Mouse (Mus musculus) forebrain, embryonic 16.5 days (tissue): Measurements from ENCODE around the gene Foxs1. TPM values are rescaled to one million over a fixed set of nuclear protein-coding genes. Genes with fewer than 3 reads are reported as not detected.
A peak's percentile ranks its signal among the peaks of the same experiment; 100 is the strongest.

Experiments
- ATAC-seq: fragments of 200-750 bp; cut with Nextera tagmentation; 2 replicates; pipeline ENCODE4 v1.8.0; 2017; ENCODE audit warnings: mild to moderate bottlenecking, moderate library complexity
- H3K27ac ChIP-seq: fragments of 300-500 bp; sonication (generic); 2 replicates; pipeline ENCODE4 v1.5.1; 2014; ENCODE audit warnings: low read length, control low read depth
- H3K27me3 ChIP-seq: fragments of 300-500 bp; sonication (generic); replicated peaks from 2 replicates; pipeline ENCODE4 v1.6.1; 2014; ENCODE audit warnings: low read length; ENCODE audit not compliant: control insufficient read depth, insufficient read depth
- H3K36me3 ChIP-seq: fragments of 300-500 bp; sonication (generic); 2 replicates; pipeline ENCODE4 v1.6.1; 2014; ENCODE audit not compliant: control insufficient read depth, insufficient read depth
- H3K4me1 ChIP-seq: fragments of 300-500 bp; sonication (generic); replicated peaks from 2 replicates; pipeline ENCODE4 v1.6.1; 2014; ENCODE audit warnings: low read length; ENCODE audit not compliant: control insufficient read depth, insufficient read depth
- H3K4me2 ChIP-seq: fragments of 300-500 bp; sonication (generic); 2 replicates; pipeline ENCODE4 v1.6.1; 2014; ENCODE audit warnings: mild to moderate bottlenecking, low read length, control low read depth
- H3K4me3 ChIP-seq: fragments of 300-500 bp; sonication (generic); replicated peaks from 2 replicates; pipeline ENCODE4 v1.5.1; 2014; ENCODE audit warnings: mild to moderate bottlenecking, low read length, control low read depth
- H3K9ac ChIP-seq: fragments of 300-500 bp; sonication (generic); replicated peaks from 2 replicates; pipeline ENCODE4 v1.6.1; 2014; ENCODE audit warnings: low read depth, low read length, control low read depth
- H3K9me3 ChIP-seq: fragments of 300-500 bp; sonication (generic); 2 replicates; pipeline ENCODE4 v1.6.1; 2016; ENCODE audit warnings: low read length; ENCODE audit not compliant: control insufficient read depth
- WGBS: fragments of 180-500 bp; shearing (Covaris S2); extraction: QIAGEN DNeasy Blood & Tissue Kit; methylation state at CpG from one replicate; pipeline ENCODE4 v1.1.7; 2014; 5-methylcytosine and 5-hydroxymethylcytosine counted together
- polyA plus RNA-seq: library from polyadenylated mRNA; unstranded; fragments of >200 nt; fragmentation: Nextera tagmentation; extraction: Ambion mirVana; gene quantifications from 2 replicates; pipeline ENCODE4 v1.2.1, GENCODE M21; 2015

The Foxs1 gene
- polyA plus RNA-seq, 1 experiment from 2014 or later: 3.7 TPM

DNA sequence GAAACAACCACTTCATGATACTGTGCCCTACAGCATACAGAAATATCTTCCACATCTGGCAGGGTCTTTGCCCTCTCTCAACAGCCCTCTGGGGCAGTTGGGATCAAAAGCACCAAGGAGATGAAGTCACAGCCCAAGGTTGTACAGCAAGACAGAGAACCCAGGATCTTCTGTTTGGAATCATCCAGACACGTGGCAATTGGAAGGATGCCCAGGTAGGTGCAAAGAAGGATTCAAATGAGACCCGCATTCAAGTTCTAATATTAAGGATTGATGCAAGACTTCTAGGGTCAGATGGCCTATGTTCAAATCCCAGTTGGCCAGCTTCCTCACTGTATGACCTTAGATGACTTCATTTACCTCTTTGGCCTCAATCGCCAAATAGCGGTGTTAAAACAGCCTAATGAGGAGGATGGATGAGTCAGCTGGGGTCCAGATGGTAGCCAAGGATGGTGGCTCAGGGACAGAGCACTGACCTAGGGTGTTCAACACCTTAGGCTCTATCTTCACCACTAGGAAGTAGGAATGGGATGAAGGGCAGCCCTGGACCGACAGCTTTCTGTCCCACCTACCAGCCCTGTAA, 15.5 kb upstream of the Foxs1 start:
- no peak overlapping the region for H3K9ac ChIP-seq
- peaks cover 24% of the 10 kb centered on the region for H3K27me3 ChIP-seq
- H3K4me1 ChIP-seq: peaks cover 19% of the 10 kb centered on the region
- no peak for ATAC-seq
- H3K4me2 ChIP-seq: no peak overlapping the region
- H3K27ac ChIP-seq: no peak overlapping the region
- no peak overlapping the region for H3K4me3 ChIP-seq
- WGBS: 84% methylated on average over 5 of the region's 5 CpGs
- no peaks in the 10 kb centered on the region for H3K36me3 ChIP-seq
- H3K9me3 ChIP-seq: no peaks in the 10 kb centered on the region

GRCm38 (mm10) chr2:152947098-152947497, 14.1 kb upstream of the Foxs1 start:
- peaks cover 33% of the 10 kb centered on the region for H3K27me3 ChIP-seq
- 49% methylated on average over 7 of the region's 7 CpGs for WGBS

DNA sequence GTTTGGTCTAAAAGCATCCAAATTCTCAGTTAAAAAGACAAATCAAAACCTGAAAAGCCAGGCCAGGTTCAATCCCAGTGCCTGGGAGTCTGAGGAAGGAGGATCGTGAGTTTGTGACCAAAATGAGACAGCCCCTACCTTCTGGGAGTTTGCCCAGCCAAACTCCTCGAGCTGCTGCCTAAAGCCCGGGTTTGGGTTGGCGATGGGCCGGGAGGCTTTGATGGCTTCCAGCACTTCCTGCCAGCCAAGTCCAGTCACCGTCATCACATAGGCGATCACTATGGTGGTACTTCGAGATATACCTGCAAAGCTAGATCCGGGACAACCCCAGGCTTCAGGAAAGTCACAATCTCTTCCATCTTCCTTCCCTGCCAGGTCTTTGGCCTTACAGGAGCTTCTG, 11.0 kb upstream of the Foxs1 start:
- ATAC-seq: no peak
- H3K4me1 ChIP-seq: peaks cover 20% of the 10 kb centered on the region
- H3K9ac ChIP-seq: no peak overlapping the region
- H3K4me2 ChIP-seq: no peak overlapping the region
- H3K27me3 ChIP-seq: peaks cover 50% of the 10 kb centered on the region
- no peak overlapping the region for H3K27ac ChIP-seq
- no peaks in the 10 kb centered on the region for H3K36me3 ChIP-seq
- H3K4me3 ChIP-seq: no peak overlapping the region
- no peaks in the 10 kb centered on the region for H3K9me3 ChIP-seq
- WGBS: 63% methylated on average over 9 of the region's 9 CpGs

More at GRCm38 (mm10) chr2:152947098-152947497, 14.1 kb upstream of the Foxs1 start:
- Histone ChIP-seq H3K4me2 (no peak overlapping the region), H3K4me1 (peaks cover 28% of the 10 kb centered on the region), H3K9ac (no peak overlapping the region), H3K36me3 (no peaks in the 10 kb centered on the region), H3K9me3 (no peaks in the 10 kb centered on the region), H3K4me3 (no peak overlapping the region), H3K27ac (peak overlapping the region; percentile 69)
- peak; percentile 31; the same call in 1 of the 2 replicates for ATAC-seq

DNA sequence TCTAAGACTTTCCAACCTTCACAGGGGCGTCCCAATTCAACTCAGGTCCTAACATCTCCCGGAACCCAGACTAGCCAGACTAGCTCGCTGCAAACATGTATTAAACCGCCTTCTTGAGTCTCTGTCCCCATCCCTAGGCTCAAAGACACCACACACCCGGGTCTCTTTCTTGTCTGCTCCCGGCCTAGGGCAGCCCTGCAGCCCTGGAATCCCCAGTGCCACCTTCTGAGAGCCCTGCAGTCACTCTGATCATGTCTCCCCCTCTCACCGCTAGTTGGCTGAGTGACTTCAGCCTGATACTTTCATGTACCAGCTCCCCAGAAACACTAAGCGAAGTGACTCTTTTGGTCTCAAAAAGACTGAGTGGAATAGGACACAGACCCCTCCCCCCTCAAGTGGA, 10.6 kb upstream of the Foxs1 start:
- peaks cover 20% of the 10 kb centered on the region for H3K4me1 ChIP-seq
- peak overlapping the region; percentile 82 for H3K4me2 ChIP-seq
- H3K4me3 ChIP-seq: peak overlapping the region; percentile 45
- no peaks in the 10 kb centered on the region for H3K9me3 ChIP-seq
- WGBS: 5% methylated on average over 8 of the region's 8 CpGs
- no peak for ATAC-seq
- no peak overlapping the region for H3K9ac ChIP-seq
- no peak overlapping the region for H3K27ac ChIP-seq
- H3K27me3 ChIP-seq: peaks cover 50% of the 10 kb centered on the region
- H3K36me3 ChIP-seq: no peaks in the 10 kb centered on the region

GRCm38 (mm10) chr2:152942898-152943515, 10.0 kb upstream of the Foxs1 start:
- Histone ChIP-seq H3K9me3 (no peaks in the 10 kb centered on the region), H3K27ac (no peak overlapping the region), H3K36me3 (no peaks in the 10 kb centered on the region), H3K4me1 (peaks cover 20% of the 10 kb centered on the region), H3K4me2 (peak overlapping the region; percentile 82), H3K9ac (peak overlapping the region; percentile 55), H3K27me3 (peaks cover 50% of the 10 kb centered on the region), H3K4me3 (peak overlapping the region; percentile 45)
- no peak for ATAC-seq
- WGBS: under 1% methylated on average over 62 of the region's 65 CpGs

DNA sequence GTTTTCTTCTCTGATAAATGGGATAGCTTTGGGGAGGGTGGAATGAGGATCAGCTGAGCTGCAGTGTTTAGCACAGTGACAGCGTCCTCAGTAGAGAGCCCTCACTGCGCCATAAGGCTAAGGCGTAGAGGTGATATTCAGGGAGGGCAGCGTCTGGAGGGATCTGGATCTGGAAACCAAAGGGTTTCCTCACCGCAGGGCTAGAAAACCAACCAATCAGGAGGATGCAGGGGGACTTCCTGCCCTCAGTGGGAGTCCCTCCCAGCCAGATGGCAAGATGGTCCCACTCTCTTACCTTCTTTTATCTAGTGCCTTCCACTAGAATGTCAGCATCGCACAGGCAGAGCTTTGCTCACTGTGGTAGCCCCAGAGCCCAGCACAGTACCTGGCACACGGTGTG, 8.8 kb upstream of the Foxs1 start:
- Histone ChIP-seq H3K27me3 (peaks cover 50% of the 10 kb centered on the region), H3K9ac (no peak overlapping the region), H3K27ac (no peak overlapping the region), H3K4me3 (no peak overlapping the region), H3K4me2 (no peak overlapping the region), H3K9me3 (no peaks in the 10 kb centered on the region), H3K36me3 (no peaks in the 10 kb centered on the region), H3K4me1 (peaks cover 12% of the 10 kb centered on the region)
- no peak for ATAC-seq
- 41% methylated on average over 7 of the region's 7 CpGs for whole genome bisulfite sequencing

- Histone ChIP-seq H3K36me3 (no peaks in the 10 kb centered on the region), H3K4me3 (no peak overlapping the region), H3K4me2 (no peak overlapping the region), H3K27ac (no peak overlapping the region), H3K4me1 (peaks cover 12% of the 10 kb centered on the region), H3K9me3 (no peaks in the 10 kb centered on the region), H3K9ac (no peak overlapping the region), H3K27me3 (peaks cover 50% of the 10 kb centered on the region)
- ATAC-seq: no peak
- 74% methylated on average over 6 of the region's 6 CpGs for WGBS
Measured at GRCm38 (mm10) chr2:152941106-152941505, 8.1 kb upstream of the Foxs1 start.

- Histone ChIP-seq H3K27ac (no peak overlapping the region), H3K36me3 (no peaks in the 10 kb centered on the region), H3K27me3 (peaks cover 45% of the 10 kb centered on the region), H3K4me3 (no peak overlapping the region), H3K4me2 (no peak overlapping the region), H3K4me1 (peaks cover 12% of the 10 kb centered on the region), H3K9ac (no peak overlapping the region), H3K9me3 (no peaks in the 10 kb centered on the region)
- 15% methylated on average over 4 of the region's 4 CpGs for WGBS
- no peak for ATAC-seq
Measured at GRCm38 (mm10) chr2:152939846-152940245, 6.8 kb upstream of the Foxs1 start.

- H3K36me3 ChIP-seq: no peaks in the 10 kb centered on the region
- WGBS: 32% methylated on average over 4 of the region's 5 CpGs
- H3K9me3 ChIP-seq: no peaks in the 10 kb centered on the region
- no peak overlapping the region for H3K27ac ChIP-seq
- H3K27me3 ChIP-seq: 0 out of 2 replicates have a peak, but pooled peaks cover 3% of the 10 kb centered on the region
- H3K9ac ChIP-seq: no peak overlapping the region
- ATAC-seq: no peak
- H3K4me2 ChIP-seq: no peak overlapping the region
- no peak overlapping the region for H3K4me3 ChIP-seq
- H3K4me1 ChIP-seq: no peaks in the 10 kb centered on the region
Measured at GRCm38 (mm10) chr2:152933614-152934013, 606 bp upstream of the Foxs1 start.
